Comparison of ENCODE assay signal across 9 mouse cellular contexts in the genomic region with DNA sequence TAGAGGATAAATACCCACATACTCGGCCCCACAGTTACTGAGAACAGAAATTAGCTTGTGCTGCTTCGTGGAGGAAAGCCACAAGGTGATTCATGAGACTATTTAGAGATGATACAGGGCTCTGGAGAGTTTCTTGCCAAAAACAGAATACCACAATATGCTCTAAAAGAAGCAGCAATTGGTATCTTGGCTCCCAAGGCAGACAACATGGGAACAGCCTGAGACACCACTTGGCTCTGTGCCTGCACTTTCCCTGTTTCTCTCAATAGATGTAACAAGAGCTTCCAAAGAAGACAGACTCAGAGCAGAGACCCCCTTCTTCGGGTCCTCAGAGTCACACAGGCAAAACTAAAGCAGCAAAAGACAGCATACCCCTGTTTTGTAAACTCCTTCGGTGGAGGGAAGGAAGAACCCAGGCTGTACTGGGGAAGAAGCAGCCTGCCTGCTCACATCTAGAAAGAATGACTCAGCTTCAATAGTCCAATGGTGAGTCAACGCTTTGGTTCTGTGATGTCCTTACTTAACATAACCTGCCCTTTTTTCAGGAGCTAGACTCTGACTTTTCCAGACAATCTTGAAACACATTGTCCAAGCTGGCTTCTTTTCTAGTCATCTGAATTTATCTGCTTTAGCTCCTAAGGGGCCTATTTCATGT.
DNase-seq lines count a peak whose midpoint lies in the region; ATAC-seq and TF ChIP-seq lines count a peak whose summit lies in the region.
"Had no signal": no experiment of that assay in that cellular context is flagged by ENCODE, and none has a peak within 500 bp of the region (broad histone marks: within the 10 kb centered on the region; RNA-seq: fewer than 3 reads in every experiment).

No protein-coding gene starts in this region.

- no peak overlapping the region for H3K27ac ChIP-seq in heart, embryonic 12.5 days (ENCODE audit: poor library complexity, severe bottlenecking)
- no peak overlapping the region for H3K27ac ChIP-seq in forebrain, postnatal 0 days (ENCODE audit: low read depth, low read length)
- H3K27ac ChIP-seq in liver, embryonic 11.5 days (ENCODE audit: low read depth, low read length), result no peak overlapping the region
- H3K27ac ChIP-seq in intestine, embryonic 15.5 days, result no peak overlapping the region

- no peaks in the 10 kb centered on the region; the same call in 1 of the 2 replicates for H3K9me3 ChIP-seq in heart, embryonic 12.5 days (replicated peaks)
- H3K9me3 ChIP-seq in forebrain, postnatal 0 days (ENCODE audit: low read length), result no peaks in the 10 kb centered on the region
- no peaks in the 10 kb centered on the region for H3K9me3 ChIP-seq in liver, embryonic 11.5 days (ENCODE audit: control insufficient read depth, low read length)
- H3K9me3 ChIP-seq in intestine, embryonic 15.5 days, result no peaks in the 10 kb centered on the region
- H3K9me3 ChIP-seq: G1E had no signal

- intact Hi-C loops in heart, postnatal 36 days (cut with DNase I), result no loop called here

- H3K4me2 ChIP-seq in heart, embryonic 12.5 days, result no peak overlapping the region
- no peak overlapping the region for H3K4me2 ChIP-seq in forebrain, postnatal 0 days (ENCODE audit: low read depth)
- H3K4me2 ChIP-seq in liver, embryonic 11.5 days, result no peak overlapping the region
- no peak overlapping the region for H3K4me2 ChIP-seq in intestine, embryonic 15.5 days (replicated peaks)

- CTCF ChIA-PET in Patski (lab: Charles Lee), result interaction anchor here (1.0 kb wide), 1 partner anchor 36 kb away, joined by 3 read pairs; no protein-coding TSS in a partner anchor

- no peak for ATAC-seq in heart, embryonic 12.5 days (ENCODE audit: insufficient number of reproducible peaks, low FRiP score)
- peak; percentile 78 for ATAC-seq in Patski
- peak; percentile 88 for ATAC-seq in forebrain, postnatal 0 days
- ATAC-seq in liver, embryonic 11.5 days (replicated peaks; ENCODE audit: low FRiP score), result no peak
- ATAC-seq in intestine, embryonic 15.5 days, result no peak

- DNase-seq in heart, adult 18-20 months, result peak; percentile 28 to 31
- DNase-seq in Patski (ENCODE audit: low read depth, low spot score), result peak; percentile 74
- DNase-seq in forebrain, postnatal 0 days, result peak; percentile 89
- DNase-seq in left cerebral cortex, adult 8-10 months (ENCODE audit: low spot score in 2 of 2), result peak; percentile 29 to 89
- DNase-seq in liver, embryonic 11.5 days (ENCODE audit: low spot score), result no peak
- no peak for DNase-seq in heart, postnatal 36 days

- no peak for TF ChIP-seq CTCF in Patski (IDR thresholded peaks at IDR 0.05)
- no peak for TF ChIP-seq CTCF in forebrain, postnatal 0 days (IDR thresholded peaks at IDR 0.05; ENCODE audit: low read depth)

- H3K36me3 ChIP-seq in heart, embryonic 12.5 days, result no peaks in the 10 kb centered on the region
- no peaks in the 10 kb centered on the region for H3K36me3 ChIP-seq in forebrain, postnatal 0 days (ENCODE audit: insufficient read depth)
- no peaks in the 10 kb centered on the region for H3K36me3 ChIP-seq in liver, embryonic 11.5 days (ENCODE audit: control insufficient read depth, insufficient read depth, low read length)
- no peaks in the 10 kb centered on the region for H3K36me3 ChIP-seq in intestine, embryonic 15.5 days
- H3K36me3 ChIP-seq: G1E had no signal

- no peak overlapping the region for H3K4me3 ChIP-seq in heart, embryonic 12.5 days
- H3K4me3 ChIP-seq in forebrain, postnatal 0 days (ENCODE audit: low read depth, low read length), result no peak overlapping the region
- no peak overlapping the region for H3K4me3 ChIP-seq in liver, embryonic 11.5 days (ENCODE audit: low read depth, low read length)
- no peak overlapping the region for H3K4me3 ChIP-seq in intestine, embryonic 15.5 days (replicated peaks)

- 69% methylated on average over 5 of the region's 5 CpGs for WGBS in heart, embryonic 12.5 days
- 41% methylated on average over 5 of the region's 5 CpGs for WGBS in forebrain, postnatal 0 days
- 69% methylated on average over 5 of the region's 5 CpGs for WGBS in liver, embryonic 11.5 days
- WGBS in intestine, embryonic 15.5 days, result 44% methylated on average over 5 of the region's 5 CpGs

- H3K27me3 ChIP-seq in heart, embryonic 12.5 days (replicated peaks), result no peaks in the 10 kb centered on the region
- no peaks in the 10 kb centered on the region for H3K27me3 ChIP-seq in Patski
- no peaks in the 10 kb centered on the region for H3K27me3 ChIP-seq in forebrain, postnatal 0 days (ENCODE audit: insufficient read depth, low read length)
- H3K27me3 ChIP-seq in liver, embryonic 11.5 days (replicated peaks; ENCODE audit: control insufficient read depth, insufficient read depth, low read length), result no peaks in the 10 kb centered on the region
- H3K27me3 ChIP-seq in intestine, embryonic 15.5 days (replicated peaks), result no peaks in the 10 kb centered on the region

- H3K4me1 ChIP-seq in heart, embryonic 12.5 days (replicated peaks), result no peaks in the 10 kb centered on the region
- peaks cover 2% of the 10 kb centered on the region; the same call in 1 of the 2 replicates for H3K4me1 ChIP-seq in forebrain, postnatal 0 days (ENCODE audit: insufficient read depth)
- no peaks in the 10 kb centered on the region for H3K4me1 ChIP-seq in liver, embryonic 11.5 days (replicated peaks; ENCODE audit: control insufficient read depth, insufficient read depth, low read length)
- H3K4me1 ChIP-seq in intestine, embryonic 15.5 days (replicated peaks), result no peaks in the 10 kb centered on the region

- in situ Hi-C loops in Patski (cut with MboI; ENCODE audit: low pct_unique_long_range_greater_than_20kb), result no loop called here

- no peak overlapping the region for H3K9ac ChIP-seq in heart, embryonic 12.5 days
- H3K9ac ChIP-seq in forebrain, postnatal 0 days, result no peak overlapping the region
- H3K9ac ChIP-seq in liver, embryonic 11.5 days (ENCODE audit: low read depth, low read length), result no peak overlapping the region
- H3K9ac ChIP-seq in intestine, embryonic 15.5 days, result no peak overlapping the region

- POLR2A ChIA-PET in Patski (lab: Charles Lee), result interaction anchor here (0.6 kb wide), 1 partner anchor 128 kb away, joined by 5 read pairs; no protein-coding TSS in a partner anchor

Comparison
In these comparisons a context has a peak if more than half of its experiments do, and no peak if none do; other contexts are left out.
1. DNase-seq: peak in heart, adult 18-20 months (2 of 2), Patski (single experiment), forebrain, postnatal 0 days (single experiment) and left cerebral cortex, adult 8-10 months (2 of 2); none in liver, embryonic 11.5 days (single experiment) and heart, postnatal 36 days (0 of 2).
2. ATAC-seq: peak in Patski (single experiment) and forebrain, postnatal 0 days (single experiment); none in heart, embryonic 12.5 days (single experiment), liver, embryonic 11.5 days (single experiment) and intestine, embryonic 15.5 days (single experiment).